Mouse (Mus musculus): Measurements from ENCODE around the gene Psmf1. TPM values are rescaled to one million over a fixed set of nuclear protein-coding genes. Genes with fewer than 3 reads are reported as not detected.

Psmf1 gene
- total and polyA plus RNA-seq, 2 experiments from 2014 or later = 47.6 to 69.7 TPM

DNA sequence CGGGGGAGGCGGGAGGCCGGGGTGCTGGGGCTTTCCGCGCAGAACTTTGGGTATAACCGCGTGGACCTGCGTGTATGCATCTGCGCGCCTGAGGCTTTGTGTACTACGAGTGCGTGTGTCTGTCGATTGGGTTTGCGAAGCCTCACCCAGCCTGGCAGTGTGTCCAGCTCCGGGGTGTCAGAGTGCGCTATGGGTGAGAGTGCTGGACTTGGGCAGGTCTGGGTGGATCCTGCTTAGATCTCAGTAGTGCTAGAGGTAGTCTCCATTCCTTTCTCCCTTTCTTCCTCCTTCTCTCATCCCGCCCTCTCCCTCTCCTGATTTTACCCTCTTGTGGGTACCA, 41.2 kb downstream of the Psmf1 start:
- peak overlapping the region; percentile 81 for H3K9ac ChIP-seq
- 2% methylated on average over 14 of the region's 17 CpGs for WGBS
- peak overlapping the region; percentile 87 for H3K4me2 ChIP-seq (ENCODE audit: low read depth)
- peaks cover 4% of the 10 kb centered on the region; the same call in 1 of the 2 replicates for H3K4me1 ChIP-seq (ENCODE audit: insufficient read depth)
- no peaks in the 10 kb centered on the region for H3K9me3 ChIP-seq (ENCODE audit: low read length)
- H3K4me3 ChIP-seq (ENCODE audit: low read depth, low read length) = peak overlapping the region; percentile 88
- ATAC-seq = peak; percentile 76
- DNase-seq = peak; percentile 68
- H3K27me3 ChIP-seq (ENCODE audit: insufficient read depth, low read length) = no peaks in the 10 kb centered on the region
- H3K36me3 ChIP-seq (ENCODE audit: insufficient read depth) = peaks cover 24% of the 10 kb centered on the region
- H3K27ac ChIP-seq (ENCODE audit: low read depth, low read length) = peak overlapping the region; percentile 54
- TF ChIP-seq CTCF (IDR thresholded peaks at IDR 0.05; ENCODE audit: low read depth) = no peak

DNA sequence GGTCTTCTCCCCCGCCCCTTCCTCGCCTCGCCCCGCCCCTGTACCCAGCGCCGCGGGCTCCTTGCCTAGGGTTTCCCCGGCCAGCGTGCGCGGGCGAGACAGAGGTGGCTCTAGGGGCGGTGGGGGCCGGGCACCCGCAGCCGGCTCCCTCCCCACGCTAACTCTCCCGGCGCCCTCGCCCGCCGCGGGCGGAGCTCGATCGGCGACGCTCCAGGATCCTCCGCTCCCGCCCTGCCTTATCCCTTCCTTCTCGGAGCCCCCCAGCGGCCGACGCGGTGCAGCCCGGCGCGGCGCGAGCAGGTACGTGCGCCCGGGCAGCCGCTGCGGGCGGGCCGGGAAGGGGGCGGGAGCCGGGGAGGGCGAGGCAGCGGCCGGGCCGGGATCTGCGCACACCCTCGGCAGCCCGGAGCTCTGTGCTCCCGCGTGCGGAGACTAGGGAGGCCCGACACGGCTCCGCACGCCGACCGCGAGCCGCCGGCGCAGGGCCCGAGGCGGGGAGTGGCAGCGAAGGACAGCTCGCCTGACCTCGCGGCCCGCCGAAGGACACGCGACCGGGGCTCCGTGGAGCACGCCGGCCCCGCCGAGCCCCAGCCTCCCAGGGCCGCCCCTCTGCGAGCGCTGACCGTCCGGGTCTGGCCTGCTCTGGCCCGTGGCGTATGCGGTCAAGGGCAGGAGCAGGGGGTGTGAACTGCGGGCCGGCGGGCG, 41.7 kb downstream of the Psmf1 start:
- H3K27ac ChIP-seq (ENCODE audit: low read depth, low read length) = peak overlapping the region; percentile 54
- TF ChIP-seq CTCF (IDR thresholded peaks at IDR 0.05; ENCODE audit: low read depth) = peak; percentile 42
- WGBS = under 1% methylated on average over 71 of the region's 97 CpGs
- peak; percentile 77 for DNase-seq
- peaks cover 4% of the 10 kb centered on the region; the same call in 1 of the 2 replicates for H3K4me1 ChIP-seq (ENCODE audit: insufficient read depth)
- no peaks in the 10 kb centered on the region for H3K27me3 ChIP-seq (ENCODE audit: insufficient read depth, low read length)
- peak overlapping the region; percentile 88 for H3K4me3 ChIP-seq (ENCODE audit: low read depth, low read length)
- H3K9me3 ChIP-seq (ENCODE audit: low read length) = no peaks in the 10 kb centered on the region
- H3K4me2 ChIP-seq (ENCODE audit: low read depth) = peak overlapping the region; percentile 87
- H3K36me3 ChIP-seq (ENCODE audit: insufficient read depth) = peaks cover 18% of the 10 kb centered on the region
- peak; percentile 89 for ATAC-seq
- peak overlapping the region; percentile 81 for H3K9ac ChIP-seq

DNA sequence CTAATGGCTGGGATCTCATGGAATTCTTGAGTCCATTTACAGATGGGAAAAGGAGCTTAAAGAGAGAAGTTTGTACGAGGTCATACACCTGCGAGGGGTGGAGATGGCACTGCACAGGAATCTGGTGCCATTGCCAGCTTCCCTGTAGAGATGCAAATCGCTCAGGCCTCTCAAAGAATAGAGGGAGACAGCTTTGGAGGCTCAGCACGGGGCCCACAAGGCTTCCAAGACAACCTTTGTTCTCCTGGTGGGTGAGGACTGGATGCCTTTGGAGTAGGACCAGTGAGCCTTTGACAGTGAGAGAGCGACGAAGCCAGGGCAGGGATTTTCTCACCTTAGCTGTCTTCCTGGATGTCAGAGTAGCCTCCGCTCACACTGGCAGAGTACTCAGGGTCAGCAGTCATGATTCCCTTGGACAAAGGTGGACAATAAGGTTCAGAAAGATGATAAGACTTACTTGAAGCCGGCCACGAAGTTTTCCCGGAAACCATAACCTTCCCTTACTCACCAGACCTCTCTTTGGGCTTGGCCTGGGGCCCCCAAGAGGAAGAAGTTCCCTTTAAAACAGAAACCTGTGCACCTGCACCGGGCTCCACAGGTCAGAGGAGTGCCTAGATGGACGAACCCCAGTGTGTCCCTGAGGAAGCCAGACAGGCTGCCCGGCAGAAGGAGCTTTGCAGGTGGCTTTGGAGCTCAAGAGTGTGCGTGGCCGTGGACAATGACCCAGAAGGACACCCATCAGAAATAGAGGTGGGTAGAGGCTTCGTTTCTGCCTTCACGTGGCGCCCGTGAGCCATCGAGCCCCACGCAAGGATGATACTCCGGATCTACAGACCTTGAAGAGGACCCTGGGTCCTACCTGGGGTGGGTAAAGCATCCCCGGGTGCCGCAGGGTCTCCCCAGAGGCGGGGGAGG, 42.5 kb downstream of the Psmf1 start, which contains the start of gene Tmem74b:
Gene Tmem74b (plus strand): TSS at position 778 of the 915 bp plus-strand sequence.
- ATAC-seq (no peak), DNase-seq (peak; percentile 18)
- Histone ChIP-seq H3K9me3 (ENCODE audit: low read length) (no peaks in the 10 kb centered on the region), H3K9ac (peak within 1 kb of the TSS; percentile 81), H3K4me1 (ENCODE audit: insufficient read depth) (peaks cover 4% of the 10 kb centered on the region; the same call in 1 of the 2 replicates), H3K27me3 (ENCODE audit: insufficient read depth, low read length) (no peaks in the 10 kb centered on the region), H3K4me3 (ENCODE audit: low read depth, low read length) (peak within 1 kb of the TSS; percentile 88), H3K4me2 (ENCODE audit: low read depth) (peak within 1 kb of the TSS; percentile 87), H3K36me3 (ENCODE audit: insufficient read depth) (peaks cover 11% of the 10 kb centered on the region), H3K27ac (ENCODE audit: low read depth, low read length) (peak within 1 kb of the TSS; percentile 54)
- TF ChIP-seq CTCF (IDR thresholded peaks at IDR 0.05; ENCODE audit: low read depth) = peak; percentile 34
- 4% methylated on average over 25 of the region's 25 CpGs for WGBS

DNA sequence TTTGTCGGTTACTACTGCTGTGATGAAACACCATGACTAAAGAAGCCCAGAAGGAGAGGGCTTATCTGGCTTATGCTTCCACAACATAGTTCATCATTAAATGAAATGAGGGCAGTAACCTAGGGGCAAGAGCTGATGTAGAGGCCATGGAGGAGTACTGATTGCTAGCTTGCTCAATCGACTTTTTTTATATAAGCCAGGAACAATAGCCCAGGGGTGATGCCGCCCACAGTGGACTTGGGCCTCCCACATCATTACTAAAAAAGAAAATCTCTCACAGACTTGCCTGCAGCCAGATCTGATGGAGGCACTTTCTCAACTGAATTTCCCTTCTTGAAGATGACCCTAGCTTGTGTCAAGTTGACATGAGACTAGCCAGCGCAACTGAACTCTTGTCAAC, 61.0 kb downstream of the Psmf1 start:
- ATAC-seq (no peak), DNase-seq (no peak)
- 83% methylated on average over 4 of the region's 4 CpGs for WGBS
- H3K4me2 ChIP-seq (ENCODE audit: low read depth) = no peak overlapping the region
- no peak overlapping the region for H3K4me3 ChIP-seq (ENCODE audit: low read depth, low read length)
- no peaks in the 10 kb centered on the region for H3K4me1 ChIP-seq (ENCODE audit: insufficient read depth)
- no peak overlapping the region for H3K9ac ChIP-seq
- H3K36me3 ChIP-seq (ENCODE audit: insufficient read depth) = no peaks in the 10 kb centered on the region
- H3K27ac ChIP-seq (ENCODE audit: low read depth, low read length) = no peak overlapping the region
- no peaks in the 10 kb centered on the region for H3K27me3 ChIP-seq (ENCODE audit: insufficient read depth, low read length)
- H3K9me3 ChIP-seq (ENCODE audit: low read length) = no peaks in the 10 kb centered on the region
- no peak for TF ChIP-seq CTCF (IDR thresholded peaks at IDR 0.05; ENCODE audit: low read depth)

DNA sequence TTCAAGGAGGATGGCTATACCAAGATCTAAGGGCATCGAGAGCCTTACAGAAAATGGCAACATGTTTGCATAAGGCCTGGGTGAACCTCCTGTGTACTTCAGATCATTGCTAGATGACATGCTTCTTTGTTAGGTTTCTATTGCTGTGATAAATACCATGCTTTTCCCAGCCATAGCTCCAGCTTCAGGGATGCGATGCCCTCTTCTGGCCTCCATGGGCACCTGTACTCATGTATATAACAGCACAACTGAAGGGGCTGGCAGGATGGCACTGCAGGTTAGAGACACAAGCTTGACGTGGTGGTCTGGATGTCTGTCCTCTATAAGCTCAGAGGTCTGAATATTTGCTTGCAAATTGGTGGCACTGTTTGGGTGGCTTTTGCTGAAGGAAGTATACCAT, 61.6 kb downstream of the Psmf1 start:
- H3K36me3 ChIP-seq (ENCODE audit: insufficient read depth) = no peaks in the 10 kb centered on the region
- H3K27ac ChIP-seq (ENCODE audit: low read depth, low read length) = no peak overlapping the region
- peak; percentile 73 for TF ChIP-seq CTCF (IDR thresholded peaks at IDR 0.05; ENCODE audit: low read depth)
- H3K9me3 ChIP-seq (ENCODE audit: low read length) = no peaks in the 10 kb centered on the region
- H3K27me3 ChIP-seq (ENCODE audit: insufficient read depth, low read length) = no peaks in the 10 kb centered on the region
- WGBS = 45% methylated on average over 3 of the region's 3 CpGs
- H3K9ac ChIP-seq = no peak overlapping the region
- no peaks in the 10 kb centered on the region for H3K4me1 ChIP-seq (ENCODE audit: insufficient read depth)
- H3K4me3 ChIP-seq (ENCODE audit: low read depth, low read length) = no peak overlapping the region
- no peak overlapping the region for H3K4me2 ChIP-seq (ENCODE audit: low read depth)
- peak; percentile 56 for DNase-seq
- ATAC-seq = peak; percentile 90

DNA sequence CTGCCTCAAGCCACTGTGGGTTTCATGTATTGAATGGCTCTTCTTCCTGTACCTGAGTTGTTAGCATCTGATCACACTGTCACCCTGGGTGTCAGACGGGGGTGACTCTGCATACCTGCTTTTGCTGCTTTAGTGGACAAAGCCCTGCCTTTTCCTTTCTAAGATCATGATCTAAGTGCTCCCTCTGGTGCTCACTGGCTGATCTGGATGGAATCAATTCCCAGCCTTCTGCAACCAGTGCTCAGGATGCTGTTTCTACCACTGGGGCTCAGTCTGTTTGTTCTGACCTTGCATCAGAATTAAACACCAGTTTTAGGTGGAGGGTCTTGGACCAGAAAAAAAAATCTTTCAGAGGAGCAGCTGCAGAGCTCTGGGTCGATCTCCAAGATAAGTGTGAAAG, 67.8 kb downstream of the Psmf1 start:
- no peak overlapping the region for H3K9ac ChIP-seq
- TF ChIP-seq CTCF (IDR thresholded peaks at IDR 0.05; ENCODE audit: low read depth) = peak; percentile 41
- ATAC-seq (no peak), DNase-seq (peak; percentile 16)
- no peak overlapping the region for H3K4me2 ChIP-seq (ENCODE audit: low read depth)
- 61% methylated on average over 2 of the region's 2 CpGs for WGBS
- no peaks in the 10 kb centered on the region for H3K27me3 ChIP-seq (ENCODE audit: insufficient read depth, low read length)
- no peaks in the 10 kb centered on the region for H3K4me1 ChIP-seq (ENCODE audit: insufficient read depth)
- H3K9me3 ChIP-seq (ENCODE audit: low read length) = no peaks in the 10 kb centered on the region
- H3K27ac ChIP-seq (ENCODE audit: low read depth, low read length) = no peak overlapping the region
- no peaks in the 10 kb centered on the region for H3K36me3 ChIP-seq (ENCODE audit: insufficient read depth)
- no peak overlapping the region for H3K4me3 ChIP-seq (ENCODE audit: low read depth, low read length)

DNA sequence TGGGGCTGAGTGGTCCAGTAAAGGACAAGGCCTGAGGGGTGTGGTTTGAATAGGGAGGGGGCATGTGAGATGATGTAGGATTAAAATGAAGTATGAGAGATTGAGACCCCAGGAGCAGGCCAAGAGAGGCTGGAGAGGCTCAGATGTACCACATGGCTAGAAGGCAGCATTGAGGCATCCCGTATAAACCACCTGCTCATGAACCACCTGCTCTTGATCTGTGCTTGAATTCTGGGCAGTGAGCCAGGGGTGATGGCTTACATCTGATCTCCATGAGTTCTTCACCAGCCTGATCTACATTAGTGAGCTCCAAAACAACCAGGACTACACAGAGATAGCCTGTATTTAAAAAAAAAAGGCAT, 73.0 kb downstream of the Psmf1 start:
- DNase-seq = no peak

More for the DNA sequence above, 73.0 kb downstream of the Psmf1 start:
- TF ChIP-seq CTCF (IDR thresholded peaks at IDR 0.05; ENCODE audit: low read depth) = no peak
- ATAC-seq = no peak
- no peak overlapping the region for H3K4me3 ChIP-seq (ENCODE audit: low read depth, low read length)
- H3K9me3 ChIP-seq (ENCODE audit: low read length) = no peaks in the 10 kb centered on the region
- no peak overlapping the region for H3K4me2 ChIP-seq (ENCODE audit: low read depth)
- H3K27me3 ChIP-seq (ENCODE audit: insufficient read depth, low read length) = no peaks in the 10 kb centered on the region
- 79% methylated on average over 1 of the region's 1 CpGs for WGBS
- no peaks in the 10 kb centered on the region for H3K36me3 ChIP-seq (ENCODE audit: insufficient read depth)
- no peak overlapping the region for H3K9ac ChIP-seq
- H3K27ac ChIP-seq (ENCODE audit: low read depth, low read length) = no peak overlapping the region
- no peaks in the 10 kb centered on the region for H3K4me1 ChIP-seq (ENCODE audit: insufficient read depth)
